Mouse (Mus musculus): ENCODE measurements at regions not wholly inside any gene's neighbourhood (a gene's known extent, or its start where the extent isn't known, plus 50 kb on each side); places are given as distances from the start of the nearest gene placed in this dataset.

DNA sequence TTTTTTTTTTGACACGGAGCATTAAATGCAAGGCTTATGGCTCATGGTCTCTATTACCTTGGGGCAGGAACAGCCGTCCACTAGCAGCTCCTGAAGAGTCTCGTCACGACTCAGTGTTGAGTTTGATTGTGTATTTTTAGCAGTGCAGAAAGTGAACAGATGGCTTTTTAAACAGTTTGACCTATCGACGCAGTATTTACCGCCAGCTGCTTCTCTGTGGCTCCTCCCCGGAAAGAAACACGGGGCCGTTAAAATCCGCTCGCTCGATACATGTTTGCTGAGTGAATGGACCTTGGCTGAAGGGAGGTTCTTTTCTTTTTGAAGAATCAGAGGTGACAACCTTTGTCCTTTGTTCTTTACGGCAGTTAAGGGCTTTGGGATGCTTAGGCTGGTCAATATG, 401.3 kb upstream of the Kcnab2 start:
- no peak for TF ChIP-seq CTCF (IDR thresholded peaks at IDR 0.05; ENCODE audit: control insufficient read depth, insufficient read depth, low read length)
- no peak for TF ChIP-seq POLR2A (IDR thresholded peaks at IDR 0.05; ENCODE audit: borderline replicate concordance, control insufficient read depth, low read depth, low read length)
